Mouse (Mus musculus) spleen, adult 2 months (tissue): ENCODE measurements around the gene Ppp1r3g.

Experiments
- CTCF ChIP-seq: fragments of 200-500 bp; IDR thresholded peaks from 2 replicates; pipeline ENCODE4 v1.5.1; 2011; ENCODE audit warnings: mild to moderate bottlenecking, inconsistent platforms; ENCODE audit not compliant: insufficient read depth, insufficient read length, insufficient replicate concordance; ENCODE audit errors: extremely low read depth
- POLR2A ChIP-seq: fragments of 200-500 bp; IDR thresholded peaks from 2 replicates; pipeline ENCODE4 v1.6.1; 2011; ENCODE audit warnings: low read depth, low read length, inconsistent platforms

DNA sequence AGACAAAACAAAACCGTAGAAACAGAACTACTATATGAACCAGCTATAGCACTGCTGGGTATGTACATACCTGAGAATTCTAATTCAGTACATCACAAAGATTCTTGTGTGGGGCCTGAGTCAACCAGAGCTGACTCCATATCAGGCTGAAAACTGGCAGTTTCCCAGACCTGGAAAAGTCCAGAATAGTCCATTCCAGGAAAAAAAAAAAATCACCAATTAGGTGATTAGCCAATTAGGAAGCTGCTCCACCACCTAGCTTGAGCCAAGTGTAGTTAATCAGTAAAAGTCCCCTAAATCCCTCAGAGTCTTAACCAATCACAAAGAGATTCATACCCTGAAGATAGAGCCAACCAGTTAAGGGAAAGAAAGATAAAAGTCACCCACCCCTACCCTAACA lies 47.2 kb upstream of the Ppp1r3g start:
- no peak for TF ChIP-seq POLR2A
- no peak for TF ChIP-seq CTCF
